Mouse (Mus musculus) thymus, adult 18-20 months (tissue): ENCODE results near the gene Gad2.

ENCODE experiments used
- DNase-seq, 2 experiments: peaks; one replicate each; pipeline ENCODE4 v3.0.0; 2022; ENCODE audit warnings: mixed read lengths in 2 of 2

Gad2 gene

GRCm38 (mm10) chr2:22648394-22648793 is 26.4 kb downstream of the Gad2 start:
- DNase-seq: no peak

DNA sequence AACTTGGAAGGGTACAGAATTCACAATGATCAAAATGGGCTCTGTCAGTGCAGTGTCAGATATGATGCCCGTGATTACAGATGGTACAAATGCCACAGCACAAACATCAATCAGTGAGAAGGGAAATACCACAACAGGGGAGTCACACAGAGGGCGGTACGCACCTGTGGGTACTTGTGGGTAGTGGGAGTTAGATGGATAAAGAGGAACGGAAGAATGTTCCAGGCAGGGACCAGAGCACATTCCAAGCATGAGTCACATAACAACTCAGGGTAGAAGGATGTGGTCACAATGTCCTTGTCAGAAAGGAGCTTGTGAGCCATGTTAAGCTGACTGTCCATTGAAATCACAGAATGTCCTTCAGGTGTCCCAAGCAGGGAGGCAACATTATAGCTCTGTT is 29.8 kb downstream of the Gad2 start:
- DNase-seq: no peak

DNA sequence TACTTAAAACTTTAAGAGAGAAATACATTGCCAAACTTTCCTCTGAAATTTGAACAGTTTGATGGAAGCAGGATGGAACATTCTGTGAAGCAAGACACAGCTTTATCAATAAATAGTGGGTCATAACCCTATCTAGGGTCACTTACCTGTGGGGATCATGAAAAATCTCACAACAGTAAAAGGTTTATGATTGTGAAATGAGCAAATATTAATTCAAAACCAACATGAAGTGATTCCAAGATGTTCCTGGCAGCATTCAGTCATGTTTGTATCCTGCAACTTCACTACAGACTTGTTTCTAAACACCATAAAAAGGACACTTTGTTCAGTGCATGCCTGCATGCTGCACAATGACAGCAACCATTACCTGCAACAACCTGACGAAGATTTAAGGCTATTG is 41.7 kb downstream of the Gad2 start:
- no peak for DNase-seq

GRCm38 (mm10) chr2:22670415-22670814 is 48.4 kb downstream of the Gad2 start:
- no peak for DNase-seq

DNA sequence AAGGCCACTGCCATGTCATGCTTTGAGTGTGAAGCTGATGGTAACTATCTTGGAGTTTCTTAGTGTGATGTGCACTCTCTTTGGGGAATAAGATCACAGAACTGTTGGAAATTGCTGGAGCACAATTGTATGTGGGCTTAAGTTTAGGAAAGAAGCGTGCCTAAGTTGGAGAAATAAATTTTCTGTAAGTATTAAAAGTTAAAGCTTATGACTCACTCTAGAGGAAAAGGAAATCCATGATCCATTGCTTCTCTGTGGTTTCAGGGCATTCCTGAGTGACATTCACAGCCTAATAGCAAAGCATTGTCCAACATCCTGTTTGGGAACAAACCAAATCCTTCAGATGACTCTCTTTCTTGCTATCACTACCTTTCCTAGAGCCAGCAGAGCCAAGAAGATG is 49.3 kb downstream of the Gad2 start:
- DNase-seq: no peak

DNA sequence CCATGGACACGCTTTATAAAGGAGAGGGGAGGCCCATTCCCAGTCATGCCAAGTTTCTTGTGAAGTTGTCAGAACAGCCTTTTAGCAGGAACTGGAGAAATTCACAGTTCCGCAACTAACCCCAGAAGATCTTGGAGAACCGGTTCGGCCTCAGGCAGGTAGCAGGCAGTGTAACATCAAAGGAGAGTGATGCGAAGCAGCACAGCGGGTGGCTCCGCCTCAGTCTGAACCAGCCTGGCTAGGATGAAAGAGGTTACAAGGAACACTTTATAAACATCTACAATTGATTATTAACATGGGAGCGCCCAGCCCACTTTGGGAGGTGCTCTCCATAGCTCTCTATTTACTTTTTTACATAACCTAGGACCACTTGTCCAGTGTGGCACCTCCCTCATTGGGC is 55.1 kb downstream of the Gad2 start:
- no peak for DNase-seq

GRCm38 (mm10) chr2:22679944-22680343 is 57.9 kb downstream of the Gad2 start:
- no peak for DNase-seq

DNA sequence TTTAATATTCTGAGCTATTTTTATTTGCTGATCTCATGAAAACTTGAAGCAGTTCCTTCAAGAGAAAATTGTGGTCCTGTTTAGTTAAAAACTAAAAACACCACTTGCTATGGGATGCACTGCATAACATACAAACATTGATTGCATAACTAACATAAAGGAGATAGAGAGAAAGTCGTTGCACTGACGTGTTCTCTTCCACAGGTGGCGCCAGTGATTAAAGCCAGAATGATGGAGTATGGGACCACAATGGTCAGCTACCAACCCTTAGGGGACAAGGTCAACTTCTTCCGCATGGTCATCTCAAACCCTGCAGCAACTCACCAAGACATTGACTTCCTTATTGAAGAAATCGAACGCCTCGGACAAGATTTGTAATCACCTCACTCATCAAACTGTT is 68.0 kb downstream of the Gad2 start:
- no peak for DNase-seq

GRCm38 (mm10) chr2:22704780-22705727 is 83.0 kb downstream of the Gad2 start:
- no peak for DNase-seq

- no peak for DNase-seq
Observed at GRCm38 (mm10) chr2:22706233-22706632, 84.2 kb downstream of the Gad2 start.

GRCm38 (mm10) chr2:22721522-22722470 is 99.8 kb downstream of the Gad2 start:
- DNase-seq: peak; percentile 17 to 53

- DNase-seq: no peak
Observed at GRCm38 (mm10) chr2:22723927-22724534, 102.0 kb downstream of the Gad2 start.

DNA sequence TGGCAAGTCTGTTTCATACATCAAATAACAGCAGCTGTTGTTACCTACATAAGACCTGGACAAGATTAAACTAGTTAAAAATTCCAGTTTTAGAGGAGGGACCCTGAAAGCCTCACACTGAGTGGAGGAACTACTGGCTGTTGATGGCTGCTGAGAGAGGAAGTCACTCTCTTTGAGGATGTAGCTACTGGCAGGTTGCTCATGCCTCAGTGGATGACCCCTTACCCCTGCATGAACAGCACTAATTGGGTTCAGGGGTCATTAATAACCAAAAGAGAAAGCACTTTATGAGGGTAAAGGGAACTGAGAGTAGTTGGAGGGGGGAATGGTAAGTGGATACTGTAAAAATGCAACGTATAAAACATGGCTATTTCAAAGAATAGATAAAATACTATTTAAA is 105.1 kb downstream of the Gad2 start:
- no peak for DNase-seq

GRCm38 (mm10) chr2:22736134-22736533 is 114.1 kb downstream of the Gad2 start:
- DNase-seq: no peak

DNA sequence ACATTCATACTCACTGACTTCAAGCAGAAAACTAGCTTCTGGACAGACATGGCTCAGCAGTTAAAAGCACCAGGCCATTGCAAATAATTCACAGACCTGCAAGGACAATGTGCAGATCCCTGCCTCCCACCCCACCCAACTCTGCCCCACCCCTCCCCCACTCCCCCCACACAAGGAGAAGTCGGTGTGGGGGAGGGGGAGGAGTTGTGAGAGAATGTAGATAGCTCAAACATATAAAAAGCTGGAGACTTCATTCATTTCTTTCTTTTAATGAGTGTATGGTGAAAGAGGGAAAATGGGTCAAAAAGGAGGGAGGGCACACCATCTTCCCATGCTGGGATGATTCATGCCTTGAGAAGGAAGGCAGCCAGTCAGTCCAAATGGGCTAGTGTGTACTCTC is 117.4 kb downstream of the Gad2 start:
- no peak for DNase-seq

DNA sequence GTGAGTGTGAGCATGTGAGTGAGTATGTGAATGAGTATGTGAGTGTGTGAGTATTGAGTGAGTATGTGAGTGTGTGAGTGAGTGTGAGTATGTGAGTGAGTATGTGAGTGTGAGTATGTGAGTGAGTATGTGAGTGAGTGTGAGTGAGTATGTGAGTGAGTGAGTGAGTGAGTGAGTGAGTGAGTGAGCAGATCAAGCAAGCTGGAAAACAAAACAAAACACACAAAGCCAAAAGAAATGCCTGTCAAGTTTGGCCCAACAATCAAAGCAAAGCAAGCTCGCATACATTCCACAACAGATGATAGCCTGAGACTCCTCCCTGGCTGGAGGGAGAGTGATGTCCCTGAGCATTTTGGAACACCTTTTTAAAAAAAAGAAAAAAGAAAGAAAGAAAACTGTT is 118.4 kb downstream of the Gad2 start:
- DNase-seq: no peak

DNA sequence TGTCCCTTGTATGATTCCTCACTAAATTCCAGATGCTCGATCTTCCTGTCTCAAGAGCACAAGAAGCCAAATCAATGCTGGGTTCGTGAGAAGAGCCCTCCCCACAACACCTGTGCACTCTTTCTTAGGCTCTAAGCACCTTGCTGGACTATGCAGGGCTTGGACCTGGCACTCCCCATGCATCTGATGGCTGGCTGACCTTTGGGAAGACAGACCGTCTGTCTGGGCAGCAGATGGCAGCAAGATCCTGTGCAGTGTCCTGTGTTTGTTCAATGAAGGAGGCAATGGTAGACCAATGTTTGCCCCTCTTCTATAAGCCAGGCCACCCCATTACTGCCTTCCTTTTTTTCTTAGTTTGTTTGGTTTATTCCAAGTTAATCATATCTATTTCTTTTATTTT is 119.2 kb downstream of the Gad2 start:
- no peak for DNase-seq
